Mouse (Mus musculus): Measurements from ENCODE around the gene Olfr1280. TPM values are rescaled to one million over a fixed set of nuclear protein-coding genes. Genes with fewer than 3 reads are reported as not detected.
"Not testable (repeated sequence)": the region's sequence is repeated elsewhere in the genome, so short reads cannot be mapped to it uniquely, and the experiment has no call there.

The Olfr1280 gene
- not detected in 2 replicates for polyA plus RNA-seq (2015; fragmentation: Nextera tagmentation; extraction: Ambion mirVana)

DNA sequence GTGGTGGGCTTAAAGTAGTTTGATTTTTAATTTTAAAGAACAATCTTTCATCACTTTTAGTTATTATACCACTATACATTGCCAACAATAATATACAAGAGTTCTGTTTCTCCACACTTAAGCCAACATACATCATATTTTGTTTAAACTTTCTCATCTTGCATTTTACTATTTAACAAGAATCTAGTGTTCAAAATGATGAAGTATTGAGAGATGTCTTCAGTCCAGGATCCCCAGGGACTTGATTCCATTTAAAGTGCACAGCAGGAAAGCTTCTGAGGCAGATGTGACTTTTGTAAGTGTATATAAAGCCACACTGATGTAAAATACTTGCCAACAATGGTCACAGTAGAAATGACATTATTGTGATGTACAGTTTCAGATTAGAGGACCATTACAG, at the start of gene Olfr1280:
Gene Olfr1280, plus strand, starts transcription at position 301 of the 400 bp plus-strand sequence.
- Histone ChIP-seq H3K9ac (no peak within 1 kb of the TSS), H3K36me3 (no peaks in the 10 kb centered on the region), H3K4me1 (replicated peaks) (no peaks in the 10 kb centered on the region), H3K9me3 (replicated peaks) (no peaks in the 10 kb centered on the region), H3K27ac (no peak within 1 kb of the TSS), H3K4me2 (no peak within 1 kb of the TSS), H3K27me3 (no peaks in the 10 kb centered on the region), H3K4me3 (replicated peaks) (no peak within 1 kb of the TSS)
- ATAC-seq (ENCODE audit: low read depth) (no peak), DNase-seq (no peak)

DNA sequence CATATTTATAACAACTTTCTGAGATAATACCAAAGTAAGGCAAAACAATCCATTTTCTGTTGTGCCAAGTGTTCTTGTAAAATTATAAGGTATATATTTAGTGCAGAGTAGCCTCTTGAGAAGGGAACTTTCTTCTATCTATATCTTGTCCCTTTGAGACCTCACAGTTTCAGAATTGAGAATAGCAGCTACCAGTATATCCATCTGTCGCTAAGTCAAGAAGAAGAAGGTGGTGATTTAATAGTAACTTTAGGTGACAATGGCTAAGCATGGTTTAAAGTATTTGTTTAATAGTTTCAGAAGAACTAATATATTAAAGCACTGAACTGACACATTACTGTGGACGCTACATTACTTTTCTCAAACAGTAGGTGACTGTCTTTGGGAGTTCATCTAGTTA, 39.8 kb upstream of the Olfr1280 start, which contains the start of gene Olfr1277:
Gene Olfr1277, minus strand, starts transcription at position 101 of the 400 bp plus-strand sequence.
- Histone ChIP-seq H3K27me3 (no peaks in the 10 kb centered on the region), H3K4me3 (replicated peaks) (no peak within 1 kb of the TSS), H3K4me2 (no peak within 1 kb of the TSS), H3K9me3 (replicated peaks) (no peaks in the 10 kb centered on the region), H3K27ac (no peak within 1 kb of the TSS), H3K36me3 (no peaks in the 10 kb centered on the region), H3K9ac (no peak within 1 kb of the TSS), H3K4me1 (replicated peaks) (no peaks in the 10 kb centered on the region)
- no peak for ATAC-seq (ENCODE audit: low read depth)
- no peak for DNase-seq
- 59% methylated on average over 2 of the region's 2 CpGs for WGBS (ENCODE audit: insufficient replicate concordance)

DNA sequence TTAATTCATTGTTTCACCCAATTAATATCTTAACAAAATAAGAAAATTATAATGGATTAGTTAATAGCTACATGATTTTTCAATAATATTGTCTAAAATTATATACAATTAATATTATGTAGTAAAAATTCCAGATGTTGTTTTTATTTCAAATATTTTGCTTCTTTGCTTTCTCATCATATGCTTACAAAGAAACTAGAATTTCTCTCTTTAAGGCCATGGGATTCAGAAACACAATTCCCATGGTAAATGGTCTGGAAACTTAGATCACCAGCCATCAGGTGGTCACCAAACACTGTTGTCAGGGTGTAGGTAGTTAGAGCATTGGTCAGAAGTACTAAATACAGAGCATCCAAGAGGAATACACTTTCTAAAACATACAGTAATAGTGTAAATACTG, 24.0 kb upstream of the Olfr1280 start, which contains the start of gene Olfr1278:
Gene Olfr1278, plus strand, starts transcription at position 301 of the 400 bp plus-strand sequence.
- no peaks in the 10 kb centered on the region; the same call in 1 of the 2 replicates for H3K9me3 ChIP-seq (replicated peaks)
- H3K9ac ChIP-seq, result no peak within 1 kb of the TSS
- no peaks in the 10 kb centered on the region for H3K4me1 ChIP-seq (replicated peaks)
- H3K4me3 ChIP-seq (replicated peaks), result no peak within 1 kb of the TSS
- H3K27me3 ChIP-seq, result no peaks in the 10 kb centered on the region
- H3K27ac ChIP-seq, result no peak within 1 kb of the TSS
- H3K4me2 ChIP-seq, result no peak within 1 kb of the TSS
- no peaks in the 10 kb centered on the region for H3K36me3 ChIP-seq
- DNase-seq, result no peak
- no peak for ATAC-seq (ENCODE audit: low read depth)

- Histone ChIP-seq H3K4me2 (no peak overlapping the region), H3K36me3 (no peaks in the 10 kb centered on the region), H3K9ac (no peak overlapping the region), H3K4me3 (replicated peaks) (no peak overlapping the region), H3K27ac (no peak overlapping the region), H3K27me3 (no peaks in the 10 kb centered on the region), H3K9me3 (replicated peaks) (no peaks in the 10 kb centered on the region), H3K4me1 (replicated peaks) (no peaks in the 10 kb centered on the region)
- ATAC-seq (ENCODE audit: low read depth) (no peak), DNase-seq (no peak)
Measured at GRCm38 (mm10) chr2:111298541-111298940, 15.3 kb upstream of the Olfr1280 start.

DNA sequence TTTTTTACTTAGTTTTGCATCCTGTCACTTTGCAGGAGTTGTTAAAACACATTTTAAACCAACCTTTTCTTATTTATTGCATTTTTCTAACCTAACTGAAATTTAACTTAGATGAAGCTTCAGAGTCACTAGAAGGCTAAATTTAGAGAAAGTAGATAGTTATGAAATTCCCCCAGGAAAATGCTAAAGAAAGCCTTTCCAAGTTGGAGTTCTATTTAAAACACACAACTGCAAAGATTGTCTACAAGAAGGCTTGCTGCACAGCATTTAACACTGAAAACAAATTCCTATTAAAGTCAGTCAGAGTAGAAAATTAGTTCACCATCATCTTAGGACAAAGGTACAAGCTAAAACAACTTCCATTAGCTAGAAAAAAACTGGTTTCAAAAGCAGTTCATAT, 13.4 kb upstream of the Olfr1280 start, which contains the start of gene Olfr1279:
Gene Olfr1279, plus strand, starts transcription at position 262 of the 400 bp plus-strand sequence.
- H3K4me1 ChIP-seq (replicated peaks), result no peaks in the 10 kb centered on the region
- ATAC-seq (ENCODE audit: low read depth), result no peak
- no peaks in the 10 kb centered on the region for H3K36me3 ChIP-seq

DNA sequence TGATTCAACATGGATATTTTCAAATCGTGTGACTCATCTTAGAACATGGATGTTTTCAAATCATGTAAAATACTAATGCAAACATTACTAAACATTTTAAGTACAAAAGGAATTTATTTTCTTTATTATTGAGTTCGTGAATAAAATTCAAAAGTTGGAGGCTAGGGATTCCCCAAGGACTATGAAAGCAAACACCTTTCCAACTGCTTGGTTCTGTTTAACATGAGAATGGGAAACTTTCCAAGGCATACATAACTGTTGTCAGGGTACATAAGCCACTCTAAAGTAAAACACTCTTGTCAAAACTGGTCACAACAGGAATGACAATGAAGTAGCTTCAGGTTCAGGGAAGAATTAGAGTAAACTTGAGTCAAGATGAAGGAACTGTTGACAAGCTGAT, 12.4 kb downstream of the Olfr1280 start, which contains the start of gene Olfr1281:
Gene Olfr1281, plus strand, starts transcription at position 301 of the 400 bp plus-strand sequence.
- ATAC-seq (ENCODE audit: low read depth), result no peak
- Histone ChIP-seq H3K9me3 (replicated peaks) (no peaks in the 10 kb centered on the region), H3K27me3 (no peaks in the 10 kb centered on the region), H3K4me1 (replicated peaks) (no peaks in the 10 kb centered on the region), H3K27ac (no peak within 1 kb of the TSS), H3K4me2 (no peak within 1 kb of the TSS), H3K36me3 (no peaks in the 10 kb centered on the region), H3K4me3 (replicated peaks) (no peak within 1 kb of the TSS), H3K9ac (no peak within 1 kb of the TSS)
- WGBS (ENCODE audit: insufficient replicate concordance), result 46% methylated on average over 2 of the region's 2 CpGs
- DNase-seq, result no peak

More for the DNA sequence above, 13.4 kb upstream of the Olfr1280 start, which contains the start of gene Olfr1279:
- H3K4me2 ChIP-seq, result no peak within 1 kb of the TSS
- H3K27me3 ChIP-seq, result no peaks in the 10 kb centered on the region
- H3K27ac ChIP-seq, result no peak within 1 kb of the TSS
- no peak within 1 kb of the TSS for H3K4me3 ChIP-seq (replicated peaks)
- no peak for DNase-seq
- H3K9ac ChIP-seq, result no peak within 1 kb of the TSS
- H3K9me3 ChIP-seq (replicated peaks), result no peaks in the 10 kb centered on the region

GRCm38 (mm10) chr2:111333721-111334120, 19.9 kb downstream of the Olfr1280 start:
- not testable (repeated sequence) for H3K27me3 ChIP-seq; H3K4me2 ChIP-seq; H3K9me3 ChIP-seq (replicated peaks); H3K4me3 ChIP-seq (replicated peaks); H3K36me3 ChIP-seq; ATAC-seq (ENCODE audit: low read depth); H3K9ac ChIP-seq; H3K4me1 ChIP-seq (replicated peaks); DNase-seq; H3K27ac ChIP-seq
- 60% methylated on average over 5 of the region's 5 CpGs for WGBS (ENCODE audit: insufficient replicate concordance)

GRCm38 (mm10) chr2:111335976-111336375, 22.2 kb downstream of the Olfr1280 start, which contains the start of gene Olfr1282:
TSS of gene Olfr1282 (minus strand) at chr2:111336076.
- no peaks in the 10 kb centered on the region for H3K27me3 ChIP-seq
- H3K4me1 ChIP-seq (replicated peaks), result no peaks in the 10 kb centered on the region
- H3K27ac ChIP-seq, result no peak within 1 kb of the TSS
- 43% methylated on average over 2 of the region's 2 CpGs for WGBS (ENCODE audit: insufficient replicate concordance)
- no peaks in the 10 kb centered on the region for H3K36me3 ChIP-seq
- H3K4me2 ChIP-seq, result no peak within 1 kb of the TSS
- no peak for ATAC-seq (ENCODE audit: low read depth)
- DNase-seq, result no peak
- H3K4me3 ChIP-seq (replicated peaks), result no peak within 1 kb of the TSS
- no peak within 1 kb of the TSS for H3K9ac ChIP-seq
- no peaks in the 10 kb centered on the region for H3K9me3 ChIP-seq (replicated peaks)

GRCm38 (mm10) chr2:111366490-111366889, 52.7 kb downstream of the Olfr1280 start, which contains the start of gene Olfr1283:
TSS of gene Olfr1283 (plus strand) at chr2:111366790.
- no peaks in the 10 kb centered on the region for H3K27me3 ChIP-seq
- DNase-seq, result no peak
- H3K9me3 ChIP-seq (replicated peaks), result no peaks in the 10 kb centered on the region
- WGBS (ENCODE audit: insufficient replicate concordance), result 49% methylated on average over 2 of the region's 2 CpGs
- H3K4me1 ChIP-seq (replicated peaks), result no peaks in the 10 kb centered on the region
- H3K36me3 ChIP-seq, result no peaks in the 10 kb centered on the region
- no peak within 1 kb of the TSS for H3K27ac ChIP-seq
- no peak within 1 kb of the TSS for H3K4me2 ChIP-seq
- ATAC-seq (ENCODE audit: low read depth), result no peak
- H3K4me3 ChIP-seq (replicated peaks), result no peak within 1 kb of the TSS
- H3K9ac ChIP-seq, result no peak within 1 kb of the TSS

DNA sequence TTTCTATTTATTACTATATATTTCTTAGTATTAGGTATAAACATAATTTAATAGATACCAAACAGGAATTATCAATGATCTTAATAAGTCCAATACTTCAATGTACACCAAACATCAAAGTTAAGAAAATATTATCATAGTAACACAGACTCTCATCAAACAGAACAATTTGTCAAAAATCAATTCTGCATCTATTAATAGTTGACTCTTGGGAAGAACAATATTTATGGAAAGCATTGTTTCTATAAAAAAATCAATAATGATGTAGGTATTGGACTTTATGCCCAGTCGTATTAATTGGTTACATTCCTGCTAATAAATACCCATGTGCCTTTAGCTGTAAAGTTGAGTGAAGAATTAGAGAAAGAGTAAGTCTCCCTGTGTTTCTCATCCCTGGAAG, 61.4 kb downstream of the Olfr1280 start, which contains the start of gene Olfr1284:
Gene Olfr1284, plus strand, starts transcription at position 301 of the 400 bp plus-strand sequence.
- Histone ChIP-seq H3K27ac (no peak within 1 kb of the TSS), H3K27me3 (no peaks in the 10 kb centered on the region), H3K9ac (no peak within 1 kb of the TSS), H3K9me3 (replicated peaks) (no peaks in the 10 kb centered on the region), H3K4me1 (replicated peaks) (no peaks in the 10 kb centered on the region), H3K36me3 (no peaks in the 10 kb centered on the region), H3K4me3 (replicated peaks) (no peak within 1 kb of the TSS), H3K4me2 (no peak within 1 kb of the TSS)
- ATAC-seq (ENCODE audit: low read depth) (no peak), DNase-seq (no peak)
- WGBS (ENCODE audit: insufficient replicate concordance), result 69% methylated on average over 1 of the region's 1 CpGs
